Mouse (Mus musculus): ENCODE measurements around the gene Lmf2.

DNA sequence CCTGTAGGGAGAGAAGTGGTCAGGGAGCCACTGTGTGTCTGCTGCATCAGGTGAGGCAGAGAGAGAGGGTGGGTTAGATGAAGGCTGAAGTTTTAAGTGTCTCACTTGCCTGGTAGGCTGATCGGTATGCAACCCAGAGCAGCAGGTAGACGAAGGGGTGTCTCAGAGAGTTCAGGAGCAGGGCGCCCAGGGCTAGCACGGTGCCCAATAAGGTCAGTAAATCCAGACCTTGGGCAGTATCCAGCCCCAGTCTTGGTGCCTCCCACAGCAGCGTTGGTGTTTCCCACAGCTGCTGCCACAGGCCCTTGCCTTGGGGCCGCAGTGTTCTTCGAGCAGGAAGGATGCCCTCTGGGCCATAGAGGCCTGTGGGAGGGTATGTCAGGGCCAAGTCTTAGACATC is 1.0 kb downstream of the Lmf2 start:
- TF ChIP-seq CTCF (IDR thresholded peaks at IDR 0.05; ENCODE audit: borderline replicate concordance, insufficient read depth, low read length) (no peak), POLR2A (IDR thresholded peaks at IDR 0.05; ENCODE audit: low read depth, low read length) (no peak)
